ENCODE assay signal across 15 mouse cellular contexts in the genomic region with DNA sequence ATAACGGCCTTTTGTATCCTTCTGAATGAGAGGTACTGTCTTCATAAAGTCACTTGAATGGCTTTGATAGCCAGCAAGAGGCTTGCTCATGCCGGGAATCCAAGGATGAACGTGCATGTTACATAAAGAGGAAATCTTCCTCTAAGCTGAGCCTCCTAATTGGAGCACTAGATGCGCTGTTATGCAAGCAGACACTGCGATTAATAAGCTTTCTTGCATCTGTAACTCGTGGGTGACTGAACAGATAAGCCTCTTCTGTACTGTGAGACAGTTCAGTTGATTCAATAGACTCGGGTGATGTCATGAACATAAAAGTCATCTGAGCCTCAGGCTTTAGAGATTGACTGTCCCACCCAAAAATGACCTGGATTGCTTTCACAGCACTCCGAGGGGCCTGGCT.
DNase-seq lines count a peak whose midpoint lies in the region; ATAC-seq lines count a peak whose summit lies in the region.
"Had no signal": no experiment of that assay in that cellular context is flagged by ENCODE, and none has a peak within 500 bp of the region (broad histone marks: within the 10 kb centered on the region; RNA-seq: fewer than 3 reads in every experiment).

No protein-coding gene starts in this region.

- no peak for DNase-seq in frontal cortex, postnatal 25 days (ENCODE audit: low spot score in 2 of 2)
- DNase-seq in left cerebral cortex, adult 11 months (ENCODE audit: low spot score) = peak; percentile 41
- DNase-seq in left cerebral cortex, postnatal 10 days (ENCODE audit: extremely low spot score in 1 of 2, low spot score in 2 of 2) = no peak
- DNase-seq in right cerebral cortex, adult 2 months (ENCODE audit: low spot score in 2 of 2) = peak; percentile 31 to 41
- no peak for DNase-seq in right cerebral cortex, postnatal 25 days
- DNase-seq in retina, postnatal 1 day = peak; percentile 87
- no peak for DNase-seq in kidney, postnatal 10 days
- DNase-seq: adrenal gland, postnatal 10 days; cerebellum, adult 18-20 months; gastrocnemius, postnatal 10 days; kidney, postnatal 14 days; liver, embryonic 13.5 days had no signal

- intact Hi-C loops in left cerebral cortex, postnatal 10 days (cut with DNase I) = no loop called here

- 0 out of 2 replicates have a peak, but pooled peaks have one; percentile 44 for ATAC-seq in frontal cortex, adult (ENCODE audit: low TSS enrichment)
- ATAC-seq: forebrain, embryonic 16.5 days; midbrain, embryonic 13.5 days had no signal

Comparison
In these comparisons a context has a peak if more than half of its experiments do, and no peak if none do; other contexts are left out.
1. DNase-seq: peak in left cerebral cortex, adult 11 months (single experiment), right cerebral cortex, adult 2 months (2 of 2) and retina, postnatal 1 day (single experiment); none in frontal cortex, postnatal 25 days (0 of 2), left cerebral cortex, postnatal 10 days (0 of 2), right cerebral cortex, postnatal 25 days (single experiment) and kidney, postnatal 10 days (single experiment).